Mouse (Mus musculus) macrophage (primary cell): ENCODE measurements around the gene Kif2c. TPM values are rescaled to one million over a fixed set of nuclear protein-coding genes. Genes with fewer than 3 reads are reported as not detected.

Experiments used
- H3K27ac ChIP-seq: fragments of 350-480 bp; formaldehyde crosslinking; 2 replicates; pipeline ENCODE4 v1.9.0; 2021
- H3K36me3 ChIP-seq: fragments of 350-480 bp; formaldehyde crosslinking; 2 replicates; pipeline ENCODE4 v1.9.0; 2021; ENCODE audit errors: inconsistent target
- H3K4me3 ChIP-seq: fragments of 350-480 bp; formaldehyde crosslinking; 2 replicates; pipeline ENCODE4 v1.9.0; 2021; ENCODE audit errors: inconsistent target
- H3K79me2 ChIP-seq: fragments of 350-480 bp; formaldehyde crosslinking; 2 replicates; pipeline ENCODE4 v1.9.0; 2021; ENCODE audit errors: inconsistent target
- WGBS: methylation state at CpG from one replicate; pipeline ENCODE4 v1.1.7; 2026; ENCODE audit warnings: inconsistent platforms; ENCODE audit not compliant: missing documents; 5-methylcytosine and 5-hydroxymethylcytosine counted together
- polyA plus RNA-seq: library from polyadenylated mRNA; stranded (reverse); fragments of 250-400 nt; gene quantifications from 3 replicates; pipeline ENCODE4 v1.2.4, GENCODE M21; 2018; ENCODE audit warnings: inconsistent platforms
- total RNA-seq, 78 experiments: library from RNA; depleted of rRNA; stranded (reverse); fragments of 250-400 nt; gene quantifications; 1 replicate in 9 of 78; 2 replicates in 24 of 78; 3 replicates in 43 of 78; 4 replicates in 2 of 78; pipeline ENCODE4 v1.2.4; 2018; ENCODE audit warnings: inconsistent platforms in 56 of 78

The Kif2c gene
- 10 to 100 TPM in 2 of 26 experiments, 1 to 10 TPM in 14, under 1 TPM in 8, not detected in 2; 0.30 to 12.9 (median 1.6) TPM for total RNA-seq (2018; cell fraction: chromatin; rRNA removed)
- 1 to 10 TPM in 12 of 26 experiments, under 1 TPM in 14; 0.27 to 3.4 (median 0.82) TPM for total RNA-seq (2018; cell fraction: cytosol; rRNA removed)
- 1 to 10 TPM in 10 of 26 experiments, under 1 TPM in 14, not detected in 2; 0.25 to 7.8 (median 0.80) TPM for total RNA-seq (2018; cell fraction: nucleus; rRNA removed)
- polyA plus RNA-seq: 0.26 to 3.5 TPM (median 2.9 TPM) in 3 replicates

DNA sequence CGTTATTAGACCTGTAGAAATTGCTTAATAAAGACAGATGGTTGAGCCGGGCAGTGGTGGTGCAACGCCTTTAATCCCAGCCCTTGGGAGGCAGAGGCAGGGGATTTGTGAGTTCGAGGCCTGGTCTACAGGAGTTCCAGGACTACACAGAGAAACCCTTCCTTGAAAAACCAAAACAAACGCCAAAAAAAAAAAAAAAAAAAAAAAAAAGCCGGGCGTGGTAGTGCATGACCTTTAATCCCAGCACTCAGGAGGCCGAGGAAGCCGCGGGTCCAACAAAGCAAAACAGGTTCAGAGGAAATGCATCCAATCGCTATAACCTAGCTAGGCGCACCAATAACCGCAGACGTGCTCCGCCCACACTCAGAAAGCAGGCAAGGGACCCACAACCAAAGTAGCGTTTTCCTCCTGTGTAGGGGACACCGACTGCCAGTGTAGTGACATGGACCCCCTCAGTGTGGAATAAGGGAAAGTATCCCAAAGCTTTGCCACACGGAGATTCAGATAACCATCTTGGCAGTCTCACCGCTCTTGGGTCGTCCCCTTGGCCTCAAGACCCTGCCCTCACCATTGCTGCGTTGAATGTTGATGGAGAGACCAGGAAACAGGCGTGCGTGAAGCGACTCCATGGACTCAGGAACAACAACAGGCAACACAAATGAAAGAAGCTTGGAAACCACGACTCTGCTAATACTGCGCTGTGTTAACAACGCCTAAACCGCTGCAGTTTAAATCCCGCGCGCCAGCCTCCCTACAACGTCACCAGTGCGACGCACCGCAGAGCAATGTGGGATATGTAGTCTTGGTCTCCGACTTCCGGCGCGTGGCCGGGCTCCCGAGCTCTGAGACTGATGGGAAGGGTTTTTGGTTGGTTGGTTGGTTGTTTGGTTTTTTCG lies at the start of gene Kif2c:
Gene Kif2c, minus strand, starts transcription at position 777 of the 896 bp plus-strand sequence.
- peak within 1 kb of the TSS; percentile 68 for H3K27ac ChIP-seq
- peaks cover 26% of the 10 kb centered on the region for H3K79me2 ChIP-seq
- 2% methylated on average over 39 of the region's 42 CpGs for WGBS
- H3K36me3 ChIP-seq: no peaks in the 10 kb centered on the region
- peak within 1 kb of the TSS; percentile 91 for H3K4me3 ChIP-seq

DNA sequence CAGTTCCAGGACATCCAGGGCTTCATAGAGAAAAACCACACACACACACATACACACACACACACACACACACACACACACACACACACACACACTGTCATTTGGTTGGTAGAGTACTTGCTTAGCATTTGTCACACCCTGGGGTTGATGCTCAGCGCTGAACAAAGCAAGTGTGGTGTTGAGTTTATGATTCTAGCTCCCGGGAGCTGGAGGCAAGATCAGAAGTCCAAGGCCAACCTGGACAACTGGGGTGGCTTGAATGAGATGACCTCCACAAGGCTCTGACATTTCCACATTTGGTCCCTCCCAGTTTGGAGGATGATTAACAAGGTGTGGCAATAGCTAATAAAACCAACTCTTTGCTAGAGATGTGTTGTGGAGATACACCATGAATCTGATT lies 48.8 kb upstream of the Kif2c start:
- 94% methylated on average over 2 of the region's 2 CpGs for WGBS
- Histone ChIP-seq H3K27ac (no peak overlapping the region), H3K4me3 (no peak overlapping the region), H3K79me2 (no peaks in the 10 kb centered on the region), H3K36me3 (no peaks in the 10 kb centered on the region)

DNA sequence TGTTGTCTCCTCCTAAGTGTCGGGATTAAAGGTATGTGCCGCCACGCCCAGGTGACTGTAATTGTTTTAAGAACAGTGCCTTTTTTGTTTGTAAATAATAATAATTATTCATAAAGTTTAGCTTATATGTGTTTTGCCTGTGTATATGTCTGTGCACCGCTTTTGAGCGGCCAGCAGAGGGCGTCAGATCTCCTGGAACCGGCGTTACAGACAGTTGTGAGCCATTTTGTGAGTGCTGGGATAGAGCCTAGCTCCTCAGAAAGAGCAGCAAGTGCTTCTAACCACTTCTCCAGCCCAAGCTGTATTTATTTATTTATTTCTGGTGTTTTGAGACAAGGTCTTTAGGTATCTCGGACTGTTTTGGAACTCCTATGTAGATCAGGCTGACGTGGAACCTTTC lies 47.9 kb upstream of the Kif2c start:
- no peak overlapping the region for H3K27ac ChIP-seq
- no peak overlapping the region for H3K4me3 ChIP-seq
- H3K79me2 ChIP-seq: no peaks in the 10 kb centered on the region
- H3K36me3 ChIP-seq: no peaks in the 10 kb centered on the region
- WGBS: 82% methylated on average over 10 of the region's 10 CpGs

DNA sequence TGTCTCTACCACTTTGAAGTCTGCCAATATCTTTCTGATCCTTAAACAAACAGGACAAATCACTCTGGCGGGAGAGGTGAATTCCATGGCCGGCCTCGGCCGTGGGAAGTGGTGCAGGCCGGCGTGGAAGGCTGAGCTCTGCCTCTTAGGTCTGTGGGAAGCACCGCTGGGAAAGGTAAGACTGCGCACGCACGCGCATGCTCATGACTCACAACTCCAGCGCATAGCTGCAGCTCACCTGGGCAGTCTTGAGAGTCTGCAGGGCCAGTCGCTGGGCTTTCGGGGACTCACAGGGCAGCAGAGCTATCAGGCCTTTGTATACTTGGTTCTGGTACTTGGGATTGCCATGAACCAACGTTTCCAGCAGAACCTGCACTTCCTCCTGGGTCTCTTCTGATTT lies 47.2 kb upstream of the Kif2c start:
- no peak overlapping the region for H3K27ac ChIP-seq
- H3K36me3 ChIP-seq: no peaks in the 10 kb centered on the region
- H3K79me2 ChIP-seq: no peaks in the 10 kb centered on the region
- no peak overlapping the region for H3K4me3 ChIP-seq
- 92% methylated on average over 15 of the region's 15 CpGs for WGBS

DNA sequence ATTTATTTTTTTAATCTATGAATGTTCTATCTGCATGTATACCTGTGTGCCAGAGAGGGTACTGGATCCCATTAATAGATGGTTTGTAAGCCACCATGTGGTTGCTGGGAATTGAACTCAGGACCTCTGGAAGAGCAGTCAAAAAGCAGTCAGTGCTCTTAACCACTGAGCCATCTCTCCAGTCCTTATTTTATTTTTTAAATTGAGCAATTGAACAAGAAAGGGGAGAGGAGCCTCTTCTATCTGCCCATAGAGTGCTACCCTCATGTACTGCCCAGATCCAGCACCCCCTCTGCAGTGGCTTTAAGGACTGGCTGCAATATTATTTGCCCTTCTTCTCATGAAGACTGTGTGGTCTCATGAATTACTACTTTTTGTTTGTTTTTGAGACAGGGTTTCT lies 42.8 kb upstream of the Kif2c start:
- H3K4me3 ChIP-seq: no peak overlapping the region
- no peaks in the 10 kb centered on the region for H3K36me3 ChIP-seq
- H3K79me2 ChIP-seq: no peaks in the 10 kb centered on the region
- H3K27ac ChIP-seq: no peak overlapping the region

DNA sequence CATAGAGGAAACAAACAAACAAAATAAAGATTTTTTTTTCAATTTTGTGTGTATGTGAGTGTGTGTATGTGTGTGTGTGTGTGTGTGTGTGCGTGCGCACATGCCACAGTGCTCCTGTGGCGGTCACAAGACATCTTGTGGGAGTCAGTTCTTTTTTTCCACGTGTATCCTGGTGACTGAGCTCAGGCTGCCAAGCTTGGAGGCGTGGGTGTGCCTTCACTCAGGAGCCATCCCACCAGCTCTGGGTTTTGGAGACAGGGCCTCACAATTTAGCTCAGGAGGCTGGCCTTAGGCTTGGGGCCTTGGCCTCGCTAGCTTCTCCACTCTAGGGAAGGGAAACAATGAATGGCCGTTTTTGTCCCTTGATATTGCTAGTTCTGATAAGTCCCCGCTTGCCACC lies 41.7 kb upstream of the Kif2c start:
- Histone ChIP-seq H3K79me2 (no peaks in the 10 kb centered on the region), H3K4me3 (no peak overlapping the region), H3K36me3 (no peaks in the 10 kb centered on the region), H3K27ac (no peak overlapping the region)
- WGBS: 96% methylated on average over 8 of the region's 8 CpGs

DNA sequence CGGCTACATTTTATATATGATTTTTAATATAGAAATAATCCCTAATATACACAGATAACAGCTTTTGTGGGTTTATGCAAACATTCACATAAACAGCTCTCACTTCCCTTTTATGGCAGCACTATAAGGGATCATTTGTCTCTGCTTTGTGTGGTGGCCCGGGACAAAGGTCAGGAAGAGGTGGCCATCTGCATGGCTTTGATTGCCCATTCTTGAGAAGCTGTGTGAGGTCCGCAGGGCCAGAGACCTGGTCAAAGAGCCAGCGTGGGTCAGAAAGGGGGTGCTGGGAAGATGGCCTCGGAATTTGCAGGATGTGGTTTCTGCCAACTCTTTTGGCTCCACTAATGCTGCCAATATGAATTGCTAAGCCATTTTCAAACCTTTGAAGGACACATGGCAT lies 40.6 kb upstream of the Kif2c start:
- Histone ChIP-seq H3K4me3 (no peak overlapping the region), H3K79me2 (no peaks in the 10 kb centered on the region), H3K27ac (no peak overlapping the region), H3K36me3 (no peaks in the 10 kb centered on the region)
- 31% methylated on average over 5 of the region's 5 CpGs for WGBS

DNA sequence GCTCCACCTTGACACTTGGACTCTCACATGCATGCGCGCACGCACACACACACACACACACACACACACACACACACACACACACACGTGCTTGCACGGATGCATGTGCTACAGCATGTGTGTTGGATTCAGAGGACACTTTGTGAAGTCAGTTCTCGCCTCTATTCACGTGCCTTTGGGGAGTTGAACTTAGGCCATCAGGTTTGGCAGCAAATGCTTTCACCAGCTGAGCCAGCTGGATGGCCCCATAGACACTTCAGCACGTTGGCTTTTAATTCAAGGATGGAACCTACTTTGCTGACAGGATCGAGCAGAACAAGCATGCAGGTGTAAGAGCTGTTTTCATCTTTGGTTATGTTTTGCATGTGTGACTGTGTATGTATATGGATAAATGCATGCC lies 39.4 kb upstream of the Kif2c start:
- H3K36me3 ChIP-seq: no peaks in the 10 kb centered on the region
- 98% methylated on average over 7 of the region's 9 CpGs for WGBS
- no peak overlapping the region for H3K4me3 ChIP-seq
- no peak overlapping the region for H3K27ac ChIP-seq
- H3K79me2 ChIP-seq: no peaks in the 10 kb centered on the region

DNA sequence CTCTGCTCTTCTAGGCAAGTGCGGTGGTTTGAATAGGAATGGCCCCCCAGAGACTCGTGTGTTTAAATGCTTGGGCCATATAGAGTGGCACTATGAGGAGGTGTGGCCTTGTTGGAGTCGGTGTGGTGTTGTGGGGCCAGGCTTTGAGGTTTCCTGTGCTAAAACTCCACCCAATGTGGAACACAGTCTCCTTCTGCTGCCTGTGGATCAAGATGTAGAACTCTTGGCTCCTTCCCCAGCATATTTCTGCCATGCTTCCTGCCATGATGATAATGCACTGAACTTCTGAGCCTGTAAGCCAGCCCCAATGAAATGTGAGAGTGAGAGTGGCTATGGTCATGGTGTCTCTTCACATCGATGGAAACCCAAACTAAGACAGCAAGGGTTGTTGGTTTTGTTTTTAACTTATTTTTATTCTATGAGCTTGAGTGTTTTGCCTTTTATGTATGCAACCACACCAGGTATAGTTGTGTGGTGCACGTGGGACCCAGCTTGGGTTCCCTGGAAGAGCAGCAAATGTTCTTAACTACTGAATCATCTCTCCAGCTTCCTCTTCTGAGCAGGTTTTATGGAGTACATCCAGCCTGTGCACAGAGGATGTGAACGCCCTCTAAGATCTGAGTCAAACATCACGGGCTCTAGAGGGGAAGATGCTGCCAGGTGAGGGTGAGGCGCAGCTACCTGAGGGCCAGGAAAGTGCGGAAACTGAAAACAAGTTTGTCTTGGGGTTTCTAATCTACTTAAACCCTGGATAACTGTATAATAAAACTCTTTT lies 38.5 kb upstream of the Kif2c start:
- 63% methylated on average over 9 of the region's 9 CpGs for WGBS
- Histone ChIP-seq H3K27ac (no peak overlapping the region), H3K79me2 (no peaks in the 10 kb centered on the region)

DNA sequence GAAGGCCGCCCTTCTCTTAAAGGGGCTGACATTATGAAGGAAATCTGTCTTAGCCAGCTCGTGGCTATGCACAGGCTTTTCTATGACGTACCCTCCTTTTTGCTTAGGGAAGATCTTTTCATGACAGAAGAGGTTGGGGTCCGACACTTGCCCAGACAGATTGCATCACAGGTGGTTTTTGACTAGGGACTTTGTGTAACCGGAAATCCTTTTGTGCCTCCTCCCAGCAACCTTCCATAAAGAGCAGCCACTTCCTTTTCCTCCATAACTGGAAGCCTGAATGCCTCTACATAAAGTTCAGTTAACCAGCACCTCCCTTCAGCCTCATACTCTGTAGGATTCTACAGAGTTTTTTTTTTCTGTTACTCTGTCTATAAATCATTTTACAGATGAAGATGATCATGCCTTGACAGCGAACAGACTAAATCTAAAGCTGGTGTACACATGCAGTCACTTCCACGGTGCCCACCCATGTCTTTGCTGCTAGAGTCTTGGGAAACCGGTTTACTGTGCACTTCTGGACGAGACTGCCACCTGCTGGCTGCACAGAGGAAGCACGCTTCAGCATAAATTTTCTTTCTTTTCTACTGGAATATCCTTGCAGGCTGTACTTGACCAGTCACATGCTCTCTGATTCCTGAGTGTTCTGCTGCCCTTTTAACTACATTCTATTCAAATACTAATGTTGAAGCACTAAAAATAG lies 36.2 kb upstream of the Kif2c start:
- no peaks in the 10 kb centered on the region for H3K36me3 ChIP-seq
- 14% methylated on average over 10 of the region's 10 CpGs for WGBS
- no peak overlapping the region for H3K27ac ChIP-seq
- no peaks in the 10 kb centered on the region for H3K79me2 ChIP-seq
- no peak overlapping the region for H3K4me3 ChIP-seq

More for the DNA sequence above, 38.5 kb upstream of the Kif2c start:
- no peak overlapping the region for H3K4me3 ChIP-seq
- no peaks in the 10 kb centered on the region for H3K36me3 ChIP-seq

DNA sequence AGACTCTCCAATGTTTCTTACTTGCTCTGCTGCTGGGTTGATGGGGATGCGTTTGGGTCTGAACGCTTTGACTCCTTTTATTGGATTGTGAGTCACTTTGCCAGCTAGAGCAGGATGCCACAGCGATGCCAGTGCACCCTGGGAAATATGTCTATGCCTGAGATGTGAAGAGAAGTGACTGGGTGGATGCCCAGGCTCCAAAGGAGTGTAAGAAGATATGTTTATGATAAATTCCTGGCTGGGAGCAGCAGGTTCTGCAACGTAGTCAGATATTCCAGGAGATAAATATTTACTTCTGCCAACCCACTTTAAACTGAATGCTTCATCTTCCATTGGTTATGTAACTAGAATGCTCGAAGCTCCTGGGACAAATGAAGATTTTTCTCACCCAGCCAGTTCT lies 34.6 kb upstream of the Kif2c start:
- no peak overlapping the region for H3K27ac ChIP-seq
- H3K36me3 ChIP-seq: no peaks in the 10 kb centered on the region
- 84% methylated on average over 5 of the region's 5 CpGs for WGBS
- no peak overlapping the region for H3K4me3 ChIP-seq
- H3K79me2 ChIP-seq: no peaks in the 10 kb centered on the region

DNA sequence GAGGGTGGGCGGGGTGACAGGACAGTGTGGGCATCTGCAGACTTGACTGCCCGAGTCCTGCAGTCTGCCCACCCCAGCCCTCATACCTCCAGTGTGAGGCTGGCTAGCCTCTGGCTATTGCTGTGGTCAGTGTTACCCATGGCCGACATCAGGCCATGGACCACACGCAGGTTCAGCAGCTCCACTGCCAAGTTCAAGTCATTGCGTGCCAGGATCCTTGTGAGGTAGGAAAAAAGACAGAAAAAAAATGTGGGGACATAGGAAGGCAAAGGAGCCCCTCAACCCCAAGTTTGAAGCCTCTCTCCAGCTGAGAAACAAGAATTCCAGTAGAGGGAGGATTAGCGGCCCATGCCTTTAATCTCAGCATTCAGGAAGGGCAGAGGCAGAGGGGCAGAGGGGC lies 31.8 kb upstream of the Kif2c start:
- Histone ChIP-seq H3K4me3 (no peak overlapping the region), H3K79me2 (no peaks in the 10 kb centered on the region), H3K27ac (no peak overlapping the region), H3K36me3 (no peaks in the 10 kb centered on the region)
- 96% methylated on average over 6 of the region's 6 CpGs for WGBS

DNA sequence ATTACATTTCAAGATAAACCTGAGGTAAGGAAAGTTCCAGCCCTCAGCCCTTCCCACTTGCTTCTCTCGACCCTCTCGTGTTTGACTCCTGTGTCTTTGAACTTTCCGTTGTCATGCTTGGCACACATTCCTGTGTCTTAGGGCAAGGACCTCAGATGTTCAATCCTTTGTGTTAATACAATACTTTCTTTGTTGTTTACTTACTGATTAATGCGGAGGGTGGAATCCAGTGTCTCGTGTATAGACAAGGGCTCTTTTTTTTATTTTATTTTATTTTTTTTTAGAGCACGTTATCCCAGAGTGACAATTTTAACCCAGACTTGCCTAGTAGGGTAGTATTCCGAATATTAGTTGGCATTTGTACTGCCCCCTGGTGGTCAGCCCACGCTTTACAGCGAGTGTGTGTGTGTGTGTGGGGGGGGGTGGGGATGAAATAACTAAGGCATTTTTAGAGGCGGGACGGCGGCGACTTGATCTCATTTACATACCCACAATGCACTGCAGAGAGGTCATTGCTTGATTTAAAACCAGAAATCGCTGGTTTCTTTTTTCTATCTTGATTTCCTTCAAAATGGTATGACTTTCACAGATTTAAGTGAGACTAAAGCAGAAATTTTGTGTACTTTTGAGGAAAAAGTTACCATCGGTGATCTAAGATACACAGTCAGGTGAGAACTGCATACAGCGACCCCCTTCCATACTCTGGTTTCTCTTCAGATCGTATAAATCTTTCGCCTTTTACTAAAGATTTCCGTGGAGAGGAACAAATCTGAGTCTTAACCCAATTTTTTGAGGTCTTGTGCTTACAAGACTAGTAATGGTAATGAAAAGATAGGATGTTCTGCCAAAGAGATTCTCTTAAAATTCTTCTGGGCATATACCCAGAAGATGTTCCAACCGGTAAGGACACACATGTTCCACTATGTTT lies 28.0 kb upstream of the Kif2c start:
- H3K79me2 ChIP-seq: no peaks in the 10 kb centered on the region
- WGBS: 19% methylated on average over 20 of the region's 20 CpGs
- peak overlapping the region; percentile 44 for H3K27ac ChIP-seq
- H3K4me3 ChIP-seq: no peak overlapping the region; the same call in 1 of the 2 replicates
- no peaks in the 10 kb centered on the region for H3K36me3 ChIP-seq
